Comparison of ENCODE assay signal across 15 mouse cellular contexts in the genomic region with DNA sequence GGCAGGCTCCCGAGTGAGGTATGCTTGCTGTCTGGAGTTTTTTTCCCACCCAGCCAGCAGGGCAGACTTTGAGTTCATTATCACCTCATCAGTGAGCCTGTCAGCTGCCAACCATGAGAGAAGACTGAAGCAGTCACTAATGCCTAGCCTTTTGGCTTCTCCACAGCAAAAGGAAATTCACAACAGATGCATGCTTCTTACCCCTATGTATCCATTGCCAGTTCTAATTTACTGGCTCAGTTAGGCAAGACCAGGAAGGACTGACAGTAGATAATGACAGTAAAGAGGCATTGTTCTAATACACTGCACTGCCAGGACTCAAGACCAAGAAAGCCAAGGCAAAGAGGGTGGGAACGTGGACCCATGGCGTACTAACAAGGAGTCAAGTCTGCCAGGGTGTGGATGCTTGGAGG.
DNase-seq lines count a peak whose midpoint lies in the region; ATAC-seq and TF ChIP-seq lines count a peak whose summit lies in the region.
"Had no signal": no experiment of that assay in that cellular context is flagged by ENCODE, and none has a peak within 500 bp of the region (broad histone marks: within the 10 kb centered on the region; RNA-seq: fewer than 3 reads in every experiment).

No protein-coding gene starts in this region.

- H3K9me3 ChIP-seq in hindbrain, postnatal 0 days (ENCODE audit: low read length): no peaks in the 10 kb centered on the region
- no peaks in the 10 kb centered on the region for H3K9me3 ChIP-seq in hindbrain, embryonic 12.5 days (replicated peaks)
- no peaks in the 10 kb centered on the region for H3K9me3 ChIP-seq in liver, postnatal 0 days (ENCODE audit: low read length)
- H3K9me3 ChIP-seq: liver, embryonic 12.5 days; neural tube, embryonic 15.5 days had no signal

- peak; percentile 31 for DNase-seq in hindbrain, postnatal 0 days (ENCODE audit: low spot score)
- peak; percentile 87 for DNase-seq in brain, embryonic 14.5 days (ENCODE audit: low read depth)
- DNase-seq in cerebellum, adult 2 months: peak; percentile 57 to 89
- peak; percentile 46 for DNase-seq in kidney, postnatal 10 days
- DNase-seq in liver, postnatal 0 days: no peak
- DNase-seq in adrenal gland, postnatal 25 days: no peak
- no peak for DNase-seq in adrenal gland, adult 2 months
- DNase-seq: heart, adult 18-20 months; layer of hippocampus, postnatal 36 days; lung, postnatal 36 days; right cerebral cortex, adult 18-20 months; thymus, postnatal 14 days had no signal

- TF ChIP-seq EP300 in liver, postnatal 0 days (IDR thresholded peaks at IDR 0.05; ENCODE audit: low read depth): no peak

- no peak for ATAC-seq in hindbrain, postnatal 0 days
- ATAC-seq in hindbrain, embryonic 12.5 days (ENCODE audit: low FRiP score): no peak
- ATAC-seq in liver, postnatal 0 days: no peak
- ATAC-seq: liver, embryonic 12.5 days had no signal

- TF ChIP-seq CTCF in hindbrain, postnatal 0 days (IDR thresholded peaks at IDR 0.05; ENCODE audit: low read depth): no peak
- TF ChIP-seq CTCF in brain, embryonic 14.5 days (IDR thresholded peaks at IDR 0.05; ENCODE audit: borderline replicate concordance, extremely low read depth, insufficient read depth, insufficient read length): no peak
- TF ChIP-seq CTCF in cerebellum, adult 2 months (IDR thresholded peaks at IDR 0.05; ENCODE audit: borderline replicate concordance, insufficient read depth, low read depth, low read length): no peak
- no peak for TF ChIP-seq CTCF in liver, postnatal 0 days (IDR thresholded peaks at IDR 0.05; ENCODE audit: low read depth)

- H3K4me1 ChIP-seq in hindbrain, postnatal 0 days (ENCODE audit: insufficient read depth, low read length): no peaks in the 10 kb centered on the region
- no peaks in the 10 kb centered on the region for H3K4me1 ChIP-seq in hindbrain, embryonic 12.5 days
- peaks cover 8% of the 10 kb centered on the region for H3K4me1 ChIP-seq in cerebellum, adult 2 months (ENCODE audit: control insufficient read depth, insufficient read depth, low read length)
- H3K4me1 ChIP-seq in liver, postnatal 0 days (ENCODE audit: insufficient read depth): no peaks in the 10 kb centered on the region
- H3K4me1 ChIP-seq: liver, embryonic 12.5 days; neural tube, embryonic 15.5 days had no signal

- TF ChIP-seq POLR2A in brain, embryonic 14.5 days (IDR thresholded peaks at IDR 0.05; ENCODE audit: borderline replicate concordance, extremely low read depth, insufficient read depth, insufficient read length, poor library complexity, severe bottlenecking): no peak
- no peak for TF ChIP-seq POLR2A in cerebellum, adult 2 months (IDR thresholded peaks at IDR 0.05; ENCODE audit: borderline replicate concordance, insufficient read depth, low read length)

- H3K4me2 ChIP-seq in hindbrain, postnatal 0 days (ENCODE audit: low read depth, low read length): no peak overlapping the region
- no peak overlapping the region for H3K4me2 ChIP-seq in hindbrain, embryonic 12.5 days (replicated peaks)
- no peak overlapping the region for H3K4me2 ChIP-seq in liver, postnatal 0 days (ENCODE audit: low read depth, low read length)
- H3K4me2 ChIP-seq: liver, embryonic 12.5 days; neural tube, embryonic 15.5 days had no signal

- no peak overlapping the region for H3K9ac ChIP-seq in hindbrain, postnatal 0 days (replicated peaks; ENCODE audit: low read length)
- H3K9ac ChIP-seq in hindbrain, embryonic 12.5 days: no peak overlapping the region
- no peak overlapping the region for H3K9ac ChIP-seq in liver, postnatal 0 days (replicated peaks)
- H3K9ac ChIP-seq: liver, embryonic 12.5 days; neural tube, embryonic 15.5 days had no signal

- H3K36me3 ChIP-seq in hindbrain, postnatal 0 days (ENCODE audit: insufficient read depth, low read length): no peaks in the 10 kb centered on the region
- no peaks in the 10 kb centered on the region for H3K36me3 ChIP-seq in hindbrain, embryonic 12.5 days
- no peaks in the 10 kb centered on the region; the same call in 1 of the 2 replicates for H3K36me3 ChIP-seq in liver, postnatal 0 days (replicated peaks; ENCODE audit: insufficient read depth, low read length)
- H3K36me3 ChIP-seq: liver, embryonic 12.5 days; neural tube, embryonic 15.5 days had no signal

- H3K27ac ChIP-seq in hindbrain, postnatal 0 days: no peak overlapping the region
- no peak overlapping the region for H3K27ac ChIP-seq in hindbrain, embryonic 12.5 days
- H3K27ac ChIP-seq in cerebellum, adult 2 months (ENCODE audit: insufficient read depth, low read length): peak overlapping the region; percentile 62; the same call in 1 of the 2 replicates
- no peak overlapping the region for H3K27ac ChIP-seq in liver, postnatal 0 days (ENCODE audit: low read depth)
- H3K27ac ChIP-seq: liver, embryonic 12.5 days; neural tube, embryonic 15.5 days had no signal

- WGBS in hindbrain, postnatal 0 days: 54% methylated on average over 3 of the region's 3 CpGs
- 74% methylated on average over 3 of the region's 3 CpGs for WGBS in hindbrain, embryonic 12.5 days
- 9% methylated on average over 3 of the region's 3 CpGs for WGBS in cerebellum, adult 2 months
- WGBS in liver, postnatal 0 days (ENCODE audit: insufficient replicate concordance): 62% methylated on average over 3 of the region's 3 CpGs

- no peak overlapping the region for H3K4me3 ChIP-seq in hindbrain, postnatal 0 days (ENCODE audit: low read length)
- no peak overlapping the region for H3K4me3 ChIP-seq in hindbrain, embryonic 12.5 days
- no peak overlapping the region for H3K4me3 ChIP-seq in cerebellum, adult 2 months (replicated peaks; ENCODE audit: insufficient read depth, low read depth, low read length)
- H3K4me3 ChIP-seq in liver, postnatal 0 days (ENCODE audit: low read depth, low read length): no peak overlapping the region
- H3K4me3 ChIP-seq: liver, embryonic 12.5 days; neural tube, embryonic 15.5 days had no signal

- no peaks in the 10 kb centered on the region for H3K27me3 ChIP-seq in hindbrain, postnatal 0 days (ENCODE audit: insufficient read depth, low read length)
- H3K27me3 ChIP-seq in hindbrain, embryonic 12.5 days: no peaks in the 10 kb centered on the region
- no peaks in the 10 kb centered on the region for H3K27me3 ChIP-seq in cerebellum, adult 2 months (ENCODE audit: control insufficient read depth, insufficient read depth, low read length)
- H3K27me3 ChIP-seq in liver, postnatal 0 days (ENCODE audit: insufficient read depth, low read length): no peaks in the 10 kb centered on the region
- H3K27me3 ChIP-seq: liver, embryonic 12.5 days; neural tube, embryonic 15.5 days had no signal

Comparison
In these comparisons a context has a peak if more than half of its experiments do, and no peak if none do; other contexts are left out.
1. DNase-seq: peak in hindbrain, postnatal 0 days (single experiment), brain, embryonic 14.5 days (single experiment), cerebellum, adult 2 months (2 of 2) and kidney, postnatal 10 days (single experiment); none in liver, postnatal 0 days (single experiment), adrenal gland, postnatal 25 days (single experiment) and adrenal gland, adult 2 months (single experiment).